Mouse (Mus musculus) intestine, embryonic 16.5 days (tissue): ENCODE measurements at regions not wholly inside any gene's neighbourhood (a gene's known extent, or its start where the extent isn't known, plus 50 kb on each side); places are given as distances from the start of the nearest gene placed in this dataset.

Experiments
- ATAC-seq: fragments of 200-750 bp; cut with Nextera tagmentation; 2 replicates; pipeline ENCODE4 v1.8.0; 2017; ENCODE audit warnings: moderate TSS enrichment, moderate library complexity
- H3K27ac ChIP-seq: fragments of 300-500 bp; sonication (generic); 2 replicates; pipeline ENCODE4 v1.5.1; 2014; ENCODE audit warnings: mild to moderate bottlenecking, low read length
- H3K27me3 ChIP-seq: fragments of 300-500 bp; sonication (generic); replicated peaks from 2 replicates; pipeline ENCODE4 v1.6.1; 2014; ENCODE audit warnings: low read length, control low read depth, mixed read lengths; ENCODE audit not compliant: control insufficient read depth, insufficient read depth
- H3K36me3 ChIP-seq: fragments of 300-500 bp; sonication (generic); 2 replicates; pipeline ENCODE4 v1.6.1; 2014; ENCODE audit warnings: low read length, control low read depth; ENCODE audit not compliant: control insufficient read depth, insufficient read depth
- H3K4me1 ChIP-seq: fragments of 300-500 bp; sonication (generic); 2 replicates; pipeline ENCODE4 v1.6.1; 2014; ENCODE audit warnings: low read length, control low read depth, mixed read lengths; ENCODE audit not compliant: control insufficient read depth, insufficient read depth
- H3K4me2 ChIP-seq: fragments of 300-500 bp; sonication (generic); 2 replicates; pipeline ENCODE4 v1.6.1; 2014; ENCODE audit warnings: low read depth, low read length, control low read depth
- H3K4me3 ChIP-seq: fragments of 300-500 bp; sonication (generic); 2 replicates; pipeline ENCODE4 v1.5.1; 2014; ENCODE audit warnings: mild to moderate bottlenecking, low read length
- H3K9ac ChIP-seq: fragments of 300-500 bp; sonication (generic); 2 replicates; pipeline ENCODE4 v1.6.1; 2014; ENCODE audit warnings: low read depth, low read length
- H3K9me3 ChIP-seq: fragments of 300-500 bp; sonication (generic); 2 replicates; pipeline ENCODE4 v1.6.1; 2016; ENCODE audit warnings: low read length, control low read depth; ENCODE audit not compliant: control insufficient read depth
- WGBS: fragments of 180-500 bp; shearing (Covaris S2); extraction: QIAGEN DNeasy Blood & Tissue Kit; methylation state at CpG from one replicate; pipeline ENCODE4 v1.1.7; 2014; 5-methylcytosine and 5-hydroxymethylcytosine counted together

GRCm38 (mm10) chr3:137032802-137033201 lies 308.1 kb upstream of the Emcn start:
- Histone ChIP-seq H3K4me3 (no peak overlapping the region), H3K4me1 (no peaks in the 10 kb centered on the region), H3K4me2 (no peak overlapping the region), H3K27ac (no peak overlapping the region), H3K27me3 (no peaks in the 10 kb centered on the region), H3K9me3 (no peaks in the 10 kb centered on the region), H3K9ac (no peak overlapping the region), H3K36me3 (no peaks in the 10 kb centered on the region)
- ATAC-seq, result no peak
- WGBS, result 73% methylated on average over 2 of the region's 2 CpGs

GRCm38 (mm10) chr3:137039638-137040037 lies 301.2 kb upstream of the Emcn start:
- H3K4me1 ChIP-seq, result no peaks in the 10 kb centered on the region
- WGBS, result 84% methylated on average over 8 of the region's 8 CpGs
- no peak overlapping the region for H3K9ac ChIP-seq
- no peaks in the 10 kb centered on the region for H3K27me3 ChIP-seq
- H3K27ac ChIP-seq, result no peak overlapping the region
- no peak overlapping the region for H3K4me3 ChIP-seq
- no peak overlapping the region for H3K4me2 ChIP-seq
- ATAC-seq, result no peak
- no peaks in the 10 kb centered on the region for H3K36me3 ChIP-seq
- no peaks in the 10 kb centered on the region for H3K9me3 ChIP-seq

- no peak overlapping the region for H3K4me3 ChIP-seq
- H3K4me2 ChIP-seq, result no peak overlapping the region
- no peak overlapping the region for H3K27ac ChIP-seq
- 78% methylated on average over 6 of the region's 6 CpGs for WGBS
- no peaks in the 10 kb centered on the region for H3K4me1 ChIP-seq
- no peak overlapping the region for H3K9ac ChIP-seq
- no peak for ATAC-seq
- no peaks in the 10 kb centered on the region for H3K27me3 ChIP-seq
- no peaks in the 10 kb centered on the region for H3K9me3 ChIP-seq
- no peaks in the 10 kb centered on the region for H3K36me3 ChIP-seq
These were observed 284.2 kb upstream of the Emcn start for GRCm38 (mm10) chr3:137056544-137057224.

- H3K4me2 ChIP-seq, result no peak overlapping the region
- no peaks in the 10 kb centered on the region for H3K27me3 ChIP-seq
- H3K9ac ChIP-seq, result no peak overlapping the region
- H3K4me1 ChIP-seq, result no peaks in the 10 kb centered on the region
- no peak overlapping the region for H3K27ac ChIP-seq
- H3K4me3 ChIP-seq, result no peak overlapping the region
- no peak for ATAC-seq
- WGBS, result 56% methylated on average over 6 of the region's 6 CpGs
- H3K9me3 ChIP-seq, result no peaks in the 10 kb centered on the region
- no peaks in the 10 kb centered on the region for H3K36me3 ChIP-seq
These were observed 283.5 kb upstream of the Emcn start for GRCm38 (mm10) chr3:137057225-137057910.

GRCm38 (mm10) chr3:137057911-137058260 lies 283.0 kb upstream of the Emcn start:
- WGBS, result 89% methylated on average over 4 of the region's 4 CpGs
- Histone ChIP-seq H3K36me3 (no peaks in the 10 kb centered on the region), H3K9me3 (no peaks in the 10 kb centered on the region), H3K27ac (no peak overlapping the region), H3K4me2 (no peak overlapping the region), H3K4me3 (no peak overlapping the region), H3K27me3 (no peaks in the 10 kb centered on the region), H3K9ac (no peak overlapping the region), H3K4me1 (no peaks in the 10 kb centered on the region)
- no peak for ATAC-seq

GRCm38 (mm10) chr3:137062067-137062466 lies 278.8 kb upstream of the Emcn start:
- Histone ChIP-seq H3K27ac (no peak overlapping the region), H3K4me1 (no peaks in the 10 kb centered on the region), H3K36me3 (no peaks in the 10 kb centered on the region), H3K4me2 (no peak overlapping the region), H3K4me3 (no peak overlapping the region), H3K27me3 (no peaks in the 10 kb centered on the region), H3K9me3 (no peaks in the 10 kb centered on the region), H3K9ac (no peak overlapping the region)
- no peak for ATAC-seq
- WGBS, result 75% methylated on average over 2 of the region's 2 CpGs

GRCm38 (mm10) chr3:137067336-137067735 lies 273.5 kb upstream of the Emcn start:
- Histone ChIP-seq H3K27ac (no peak overlapping the region), H3K9ac (no peak overlapping the region), H3K27me3 (no peaks in the 10 kb centered on the region), H3K4me1 (no peaks in the 10 kb centered on the region), H3K4me2 (no peak overlapping the region), H3K9me3 (no peaks in the 10 kb centered on the region), H3K4me3 (no peak overlapping the region), H3K36me3 (no peaks in the 10 kb centered on the region)
- WGBS, result 72% methylated on average over 1 of the region's 1 CpGs
- no peak for ATAC-seq

GRCm38 (mm10) chr3:137069334-137069733 lies 271.5 kb upstream of the Emcn start:
- WGBS, result 95% methylated on average over 3 of the region's 3 CpGs
- Histone ChIP-seq H3K4me3 (no peak overlapping the region), H3K4me2 (no peak overlapping the region), H3K27ac (no peak overlapping the region), H3K27me3 (no peaks in the 10 kb centered on the region), H3K9me3 (no peaks in the 10 kb centered on the region), H3K4me1 (no peaks in the 10 kb centered on the region), H3K9ac (no peak overlapping the region), H3K36me3 (no peaks in the 10 kb centered on the region)
- no peak for ATAC-seq

- Histone ChIP-seq H3K4me1 (no peaks in the 10 kb centered on the region), H3K4me2 (no peak overlapping the region), H3K9me3 (no peaks in the 10 kb centered on the region), H3K36me3 (no peaks in the 10 kb centered on the region), H3K4me3 (no peak overlapping the region), H3K27ac (no peak overlapping the region), H3K9ac (no peak overlapping the region), H3K27me3 (no peaks in the 10 kb centered on the region)
- ATAC-seq, result no peak
- 77% methylated on average over 13 of the region's 13 CpGs for WGBS
These were observed 262.9 kb upstream of the Emcn start for GRCm38 (mm10) chr3:137077718-137078599.
